Mouse (Mus musculus): ENCODE data around the gene AU022252. TPM values are rescaled to one million over a fixed set of nuclear protein-coding genes. Genes with fewer than 3 reads are reported as not detected.

Gene AU022252
- total and polyA plus RNA-seq, 3 experiments, result 12.3 to 24.9 TPM; not detected in 1

DNA sequence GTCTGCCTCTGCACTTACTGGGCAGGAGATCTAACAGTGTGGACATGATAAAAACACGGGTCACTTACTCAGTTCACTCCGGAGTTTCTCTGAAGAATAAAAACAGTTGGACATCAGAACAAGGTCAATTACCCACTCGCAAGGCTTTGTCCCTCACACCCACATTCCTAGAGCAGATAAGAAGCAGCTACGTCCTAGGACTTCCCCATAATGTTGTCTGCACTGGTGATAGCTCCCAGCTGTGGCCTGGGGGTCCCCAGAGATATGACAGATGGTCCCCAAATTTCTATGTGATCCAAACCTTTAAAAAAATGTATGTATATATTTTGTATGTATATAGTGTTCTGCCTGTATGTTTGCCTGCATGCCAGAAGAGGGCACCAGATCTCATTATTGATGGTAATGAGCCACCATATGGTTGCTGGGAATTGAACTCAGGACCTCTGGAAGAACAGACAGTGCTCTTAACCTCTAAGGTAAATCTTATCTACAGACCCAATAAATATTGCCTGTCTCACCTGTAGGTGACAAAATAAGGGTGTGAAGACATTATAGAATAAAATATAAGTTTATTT, 52.3 kb downstream of the AU022252 start (continued):
- TF ChIP-seq TAL1 (IDR thresholded peaks at IDR 0.05; ENCODE audit: low read length), result peak; percentile 61
- peak; percentile 74 for TF ChIP-seq GATA1 (IDR thresholded peaks at IDR 0.05; ENCODE audit: low read depth, low read length)
- TF ChIP-seq POLR2A (IDR thresholded peaks at IDR 0.05; ENCODE audit: control insufficient read depth in 1 of 2, insufficient read depth in 1 of 2, low read depth in 1 of 2, low read length in 2 of 2, poor library complexity in 1 of 2), result peak in 1 of 2 experiments; percentile 39; a peak in 2 of 4 replicates
- TF ChIP-seq ZMIZ1 (IDR thresholded peaks at IDR 0.05; ENCODE audit: low read depth, low read length), result no peak
- TF ChIP-seq ZC3H11A (IDR thresholded peaks at IDR 0.05; ENCODE audit: low read depth, low read length), result no peak
- TF ChIP-seq USF1 (IDR thresholded peaks at IDR 0.05; ENCODE audit: low read depth, low read length), result no peak
- TF ChIP-seq MAFK (IDR thresholded peaks at IDR 0.05; ENCODE audit: borderline replicate concordance, low read depth, low read length), result no peak
- TF ChIP-seq MYB (IDR thresholded peaks at IDR 0.05; ENCODE audit: low read depth, low read length), result no peak
- peak; percentile 42 for TF ChIP-seq SMC3 (IDR thresholded peaks at IDR 0.05; ENCODE audit: low read depth, low read length)
- TF ChIP-seq MAZ (IDR thresholded peaks at IDR 0.05; ENCODE audit: low read depth, low read length), result no peak
- peak; percentile 55 to 70; a peak in 3 of 4 replicates for TF ChIP-seq EP300 (IDR thresholded peaks at IDR 0.05; ENCODE audit: low read depth in 1 of 2, low read length in 2 of 2)
- no peak for TF ChIP-seq E2F4 (IDR thresholded peaks at IDR 0.05; ENCODE audit: borderline replicate concordance, low read depth, low read length)
- TF ChIP-seq BHLHE40 (IDR thresholded peaks at IDR 0.05; ENCODE audit: borderline replicate concordance, low read depth, low read length), result no peak
- TF ChIP-seq NELFE (IDR thresholded peaks at IDR 0.05; ENCODE audit: low read depth, low read length), result no peak
- TF ChIP-seq MAX (IDR thresholded peaks at IDR 0.05; ENCODE audit: low read length), result no peak
- peak; percentile 69; the same call in 1 of the 2 replicates for TF ChIP-seq ETS1 (IDR thresholded peaks at IDR 0.05; ENCODE audit: low read depth, low read length)
- TF ChIP-seq CHD2 (IDR thresholded peaks at IDR 0.05; ENCODE audit: low read length), result no peak
- no peak for TF ChIP-seq HCFC1 (IDR thresholded peaks at IDR 0.05; ENCODE audit: low read depth, low read length)
- no peak for TF ChIP-seq CHD1 (IDR thresholded peaks at IDR 0.05; ENCODE audit: low read depth, low read length)
- TF ChIP-seq CTCF (IDR thresholded peaks at IDR 0.05 in 2 of 3, conservative IDR thresholded peaks at IDR 0.05 in 1 of 3; ENCODE audit: control insufficient read depth in 1 of 3, insufficient read depth in 1 of 3, low read depth in 2 of 3, low read length in 3 of 3, poor library complexity in 1 of 3, severe bottlenecking in 1 of 3), result peak in 2 of 3 experiments; percentile 43 to 53; a peak in 4 of 6 replicates
- TF ChIP-seq TBP (IDR thresholded peaks at IDR 0.05; ENCODE audit: low read depth, low read length), result no peak
- peak; percentile 81 for TF ChIP-seq POLR2AphosphoS2 (IDR thresholded peaks at IDR 0.05; ENCODE audit: low read length)
- TF ChIP-seq ZNF384 (IDR thresholded peaks at IDR 0.05; ENCODE audit: low read depth, low read length), result peak; percentile 41; the same call in 1 of the 2 replicates
- TF ChIP-seq TCF12 (IDR thresholded peaks at IDR 0.05; ENCODE audit: low read depth, low read length), result peak; percentile 67

DNA sequence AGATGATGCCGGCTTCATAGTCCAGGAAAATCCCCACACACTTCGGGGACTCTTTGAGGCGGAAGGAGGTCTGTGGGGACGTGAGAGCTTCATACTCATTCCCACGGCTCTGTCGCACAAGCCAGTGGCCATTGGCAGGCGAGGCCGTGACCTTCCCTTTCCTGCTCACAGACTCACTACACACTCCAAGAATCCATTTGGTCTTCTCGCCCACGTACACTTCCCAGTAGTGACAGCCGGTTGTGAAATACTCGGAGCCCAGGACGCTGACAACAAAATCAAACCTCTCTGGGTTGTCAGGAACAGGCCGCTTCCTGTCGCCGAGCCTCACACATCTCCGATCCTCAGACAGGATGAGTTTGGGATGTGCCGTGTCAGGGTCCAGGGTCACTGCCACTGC, 54.2 kb downstream of the AU022252 start:
- no peak overlapping the region for H3K27ac ChIP-seq (ENCODE audit: control insufficient read depth, low read depth, low read length)
- no peaks in the 10 kb centered on the region for H3K9me3 ChIP-seq (replicated peaks; ENCODE audit: insufficient read depth, low read length)
- H3K27me3 ChIP-seq (ENCODE audit: control insufficient read depth in 1 of 2, insufficient read depth in 2 of 2, low read length in 2 of 2), result no peaks in the 10 kb centered on the region
- no peak for DNase-seq (ENCODE audit: low read depth, low spot score)
- peaks cover 2 to 20% of the 10 kb centered on the region in 2 experiments for H3K4me1 ChIP-seq (ENCODE audit: control insufficient read depth in 1 of 2, insufficient read depth in 2 of 2, low read length in 2 of 2)
- no peak overlapping the region for H3K9ac ChIP-seq (ENCODE audit: control insufficient read depth, low read depth, low read length, poor library complexity, severe bottlenecking)
- no peak overlapping the region for H3K4me3 ChIP-seq (ENCODE audit: control insufficient read depth in 1 of 2, insufficient read depth in 1 of 2, low read depth in 2 of 2, low read length in 2 of 2)
- TF ChIP-seq BHLHE40 (IDR thresholded peaks at IDR 0.05; ENCODE audit: borderline replicate concordance, low read depth, low read length), result no peak
- peak; percentile 19; the same call in 1 of the 2 replicates for TF ChIP-seq POLR2AphosphoS2 (IDR thresholded peaks at IDR 0.05; ENCODE audit: low read length)
- no peak for TF ChIP-seq E2F4 (IDR thresholded peaks at IDR 0.05; ENCODE audit: borderline replicate concordance, low read depth, low read length)
- no peak for TF ChIP-seq CHD2 (IDR thresholded peaks at IDR 0.05; ENCODE audit: low read length)
- H3K36me3 ChIP-seq (ENCODE audit: control insufficient read depth in 1 of 2, insufficient read depth in 2 of 2, low read length in 2 of 2), result peaks cover 16 to 22% of the 10 kb centered on the region in 2 experiments
- H3K79me2 ChIP-seq (ENCODE audit: control insufficient read depth, insufficient read depth, low read length, poor library complexity), result peaks cover 6% of the 10 kb centered on the region

Measured in MEL (cell line).